Mouse (Mus musculus) MEL (cell line): ENCODE results near the gene Tent4b.

ENCODE experiments used
- CHD2 ChIP-seq: IDR thresholded peaks from 2 replicates; pipeline ENCODE4 v1.6.1; 2011; ENCODE audit warnings: low read length, improper control_type of control experiment
- CTCF ChIP-seq, 3 experiments: IDR thresholded peaks in 2 of 3; conservative IDR thresholded peaks in 1 of 3; 2 replicates each; pipeline ENCODE4 v1.5.1; 2011 to 2012; ENCODE audit warnings: low read length in 3 of 3, low read depth in 2 of 3, mild to moderate bottlenecking in 2 of 3, improper control_type of control experiment in 1 of 3, inconsistent platforms in 1 of 3, mixed read lengths in 1 of 3, moderate library complexity in 1 of 3; ENCODE audit not compliant: control insufficient read depth in 1 of 3, insufficient read depth in 1 of 3, poor library complexity in 1 of 3, severe bottlenecking in 1 of 3
- E2F4 ChIP-seq: IDR thresholded peaks from 2 replicates; pipeline ENCODE4 v1.6.1; 2011; ENCODE audit warnings: low read depth, low read length, improper control_type of control experiment, borderline replicate concordance
- KAT2A ChIP-seq: conservative IDR thresholded peaks from 2 replicates; pipeline ENCODE4 v1.6.1; 2012; ENCODE audit warnings: low read depth, low read length, improper control_type of control experiment, inconsistent platforms
- POLR2A ChIP-seq, 2 experiments: IDR thresholded peaks; 2 replicates each; pipeline ENCODE4 v1.6.1; 2011 to 2012; ENCODE audit warnings: low read length in 2 of 2, mild to moderate bottlenecking in 2 of 2, control low read depth in 1 of 2, improper control_type of control experiment in 1 of 2, low read depth in 1 of 2, moderate library complexity in 1 of 2; ENCODE audit not compliant: control insufficient read depth in 1 of 2, insufficient read depth in 1 of 2, poor library complexity in 1 of 2
- TAL1 ChIP-seq: IDR thresholded peaks from 2 replicates; pipeline ENCODE4 v1.6.1; 2012; ENCODE audit warnings: mild to moderate bottlenecking, inconsistent platforms, low read length, moderate library complexity, mixed read lengths
- TBP ChIP-seq: IDR thresholded peaks from 2 replicates; pipeline ENCODE4 v1.8.0; 2011; ENCODE audit warnings: low read depth, low read length, improper control_type of control experiment
- ZKSCAN1 ChIP-seq: IDR thresholded peaks from 2 replicates; pipeline ENCODE4 v1.6.1; 2012; ENCODE audit warnings: low read depth, mild to moderate bottlenecking, inconsistent platforms, low read length, improper control_type of control experiment, moderate library complexity
- ZNF384 ChIP-seq: IDR thresholded peaks from 2 replicates; pipeline ENCODE4 v1.6.1; 2012; ENCODE audit warnings: low read depth, mild to moderate bottlenecking, inconsistent platforms, low read length, improper control_type of control experiment

DNA sequence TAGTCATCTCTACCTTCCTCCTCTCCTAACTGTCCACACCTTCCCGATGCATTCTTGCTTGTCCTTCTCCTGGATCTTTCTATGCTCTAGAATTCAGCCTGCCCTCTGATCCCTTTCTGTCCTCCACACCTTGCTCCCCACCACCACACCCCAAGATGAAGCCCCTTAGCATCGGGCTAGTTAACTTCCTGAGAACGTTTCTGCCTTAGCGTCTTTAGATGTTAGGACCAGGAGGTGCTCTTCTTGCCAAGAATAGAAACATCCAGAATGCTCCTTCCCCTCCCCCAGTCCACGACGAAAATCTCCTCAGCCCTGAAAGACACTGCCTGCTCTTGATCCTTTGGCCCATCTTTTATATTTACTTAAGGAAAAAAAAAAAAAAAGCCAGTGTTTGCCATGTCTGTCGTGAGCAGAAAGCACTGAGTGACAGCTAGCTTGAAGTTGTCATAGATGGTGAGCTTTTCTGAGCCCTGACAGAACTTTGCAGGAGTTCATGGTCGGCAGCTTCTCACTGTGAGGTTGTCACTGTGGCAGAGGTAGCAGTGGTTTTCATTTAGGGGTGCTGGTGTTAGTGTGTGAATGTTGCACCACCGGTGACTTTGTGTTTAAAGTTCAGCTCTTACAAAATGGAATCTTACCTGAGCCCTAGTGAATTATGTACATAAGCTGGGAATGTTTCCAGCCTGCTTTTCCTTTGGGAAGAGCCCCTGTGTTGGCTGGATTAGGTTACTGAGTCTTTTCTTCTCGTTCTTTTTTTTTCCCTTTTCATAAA lies 1.9 kb downstream of the Tent4b start:
- no peak; the same call in 1 of the 2 replicates for TF ChIP-seq ZNF384
- no peak for TF ChIP-seq TBP
- TF ChIP-seq TAL1, result no peak
- no peak for TF ChIP-seq CTCF (IDR thresholded peaks at IDR 0.05 in 2 of 3, conservative IDR thresholded peaks at IDR 0.05 in 1 of 3; ENCODE audit: control insufficient read depth in 1 of 3, insufficient read depth in 1 of 3, low read depth in 2 of 3, low read length in 3 of 3, poor library complexity in 1 of 3, severe bottlenecking in 1 of 3)
- no peak for TF ChIP-seq KAT2A
- no peak for TF ChIP-seq ZKSCAN1
- no peak for TF ChIP-seq POLR2A (IDR thresholded peaks at IDR 0.05; ENCODE audit: control insufficient read depth in 1 of 2, insufficient read depth in 1 of 2, low read depth in 1 of 2, low read length in 2 of 2, poor library complexity in 1 of 2)
- TF ChIP-seq CHD2, result no peak
- no peak for TF ChIP-seq E2F4
